Mouse (Mus musculus) brain, embryonic 14.5 days (tissue): ENCODE measurements around the gene Sp100.
"Not testable (repeated sequence)": the region's sequence is repeated elsewhere in the genome, so short reads cannot be mapped to it uniquely, and the experiment has no call there.

Experiments used
- CTCF ChIP-seq: fragments of 200-500 bp; IDR thresholded peaks from 2 replicates; pipeline ENCODE4 v1.5.1; 2012; ENCODE audit warnings: inconsistent platforms, mild to moderate bottlenecking, moderate library complexity, borderline replicate concordance; ENCODE audit not compliant: insufficient read depth, insufficient read length; ENCODE audit errors: extremely low read depth
- POLR2A ChIP-seq: fragments of 200-500 bp; IDR thresholded peaks from 2 replicates; pipeline ENCODE4 v1.6.1; 2012; ENCODE audit warnings: mild to moderate bottlenecking, inconsistent platforms, borderline replicate concordance; ENCODE audit not compliant: poor library complexity, insufficient read depth, insufficient read length, severe bottlenecking; ENCODE audit errors: extremely low read depth

- TF ChIP-seq POLR2A, CTCF: not testable (repeated sequence)
These were observed 7.4 kb downstream of the Sp100 start for GRCm38 (mm10) chr1:85657211-85657610.
